Mouse (Mus musculus) liver, adult 2 months (tissue): Measurements from ENCODE around the gene Igfn1. TPM values are rescaled to one million over a fixed set of nuclear protein-coding genes. Genes with fewer than 3 reads are reported as not detected.

Experiments
- DNase-seq: peaks from one replicate; pipeline ENCODE4 v3.0.0-alpha.2; 2011; ENCODE audit warnings: low read depth, low spot score; ENCODE audit errors: extremely low read depth
- H3K27ac ChIP-seq: fragments of 200-500 bp; replicated peaks from 2 replicates; pipeline ENCODE4 v1.5.1; 2012; ENCODE audit warnings: low read depth, mild to moderate bottlenecking, control low read depth, inconsistent platforms, low read length; ENCODE audit not compliant: insufficient read depth
- H3K27me3 ChIP-seq: fragments of 200-500 bp; 2 replicates; pipeline ENCODE4 v1.6.1; 2012; ENCODE audit warnings: mild to moderate bottlenecking, moderate library complexity, low read length, inconsistent platforms; ENCODE audit not compliant: control insufficient read depth, insufficient read depth
- H3K36me3 ChIP-seq: fragments of 200-500 bp; 2 replicates; pipeline ENCODE4 v1.6.1; 2012; ENCODE audit warnings: low read length, inconsistent platforms; ENCODE audit not compliant: control insufficient read depth, insufficient read depth
- H3K4me1 ChIP-seq: fragments of 200-500 bp; 2 replicates; pipeline ENCODE4 v1.6.1; 2011; ENCODE audit warnings: low read length; ENCODE audit not compliant: control insufficient read depth, insufficient read depth
- H3K4me3 ChIP-seq: fragments of 200-500 bp; 2 replicates; pipeline ENCODE4 v1.5.1; 2011; ENCODE audit warnings: low read depth, mild to moderate bottlenecking, control low read depth, low read length, moderate library complexity; ENCODE audit not compliant: insufficient read depth
- H3K79me2 ChIP-seq: fragments of 200-500 bp; 2 replicates; pipeline ENCODE4 v1.6.1; 2012; ENCODE audit warnings: inconsistent platforms, mild to moderate bottlenecking, low read length, moderate library complexity; ENCODE audit not compliant: control insufficient read depth, insufficient read depth
- H3K9ac ChIP-seq: fragments of 200-500 bp; 2 replicates; pipeline ENCODE4 v1.6.1; 2012; ENCODE audit warnings: low read depth, mild to moderate bottlenecking, control low read depth, inconsistent platforms, low read length
- CTCF ChIP-seq: fragments of 200-500 bp; IDR thresholded peaks from 2 replicates; pipeline ENCODE4 v1.5.1; 2011; ENCODE audit warnings: low read depth, low read length, control low read depth
- POLR2A ChIP-seq: fragments of 200-500 bp; IDR thresholded peaks from 2 replicates; pipeline ENCODE4 v1.6.1; 2011; ENCODE audit warnings: low read length, control low read depth; ENCODE audit not compliant: insufficient read depth; ENCODE audit errors: extremely low read depth
- WGBS: fragments of 180-500 bp; shearing (Covaris S2); methylation state at CpG from one replicate; pipeline ENCODE4 v1.1.7; 2018; 5-methylcytosine and 5-hydroxymethylcytosine counted together
- polyA plus RNA-seq: library from polyadenylated mRNA; depleted of rRNA; stranded (reverse); fragments of >200 nt; gene quantifications from 2 replicates; pipeline ENCODE4 v1.2.3, GENCODE M21; 2012
- total RNA-seq: library from RNA; depleted of rRNA; stranded (reverse); fragments of >200 nt; gene quantifications from 2 replicates; pipeline ENCODE4 v1.2.3, GENCODE M21; 2014

Igfn1 gene
- total and polyA plus RNA-seq, 2 experiments: not detected

GRCm38 (mm10) chr1:135972576-135972975, 33.6 kb downstream of the Igfn1 start:
- H3K36me3 ChIP-seq: no peaks in the 10 kb centered on the region
- no peak overlapping the region for H3K4me3 ChIP-seq
- DNase-seq: no peak
- H3K9ac ChIP-seq: no peak overlapping the region
- H3K27me3 ChIP-seq: no peaks in the 10 kb centered on the region
- H3K79me2 ChIP-seq: no peaks in the 10 kb centered on the region
- TF ChIP-seq CTCF: no peak
- no peak for TF ChIP-seq POLR2A
- no peak overlapping the region for H3K27ac ChIP-seq
- 90% methylated on average over 3 of the region's 3 CpGs for WGBS
- no peaks in the 10 kb centered on the region for H3K4me1 ChIP-seq

GRCm38 (mm10) chr1:135970486-135970885, 35.7 kb downstream of the Igfn1 start:
- Histone ChIP-seq H3K27ac (no peak overlapping the region), H3K9ac (no peak overlapping the region), H3K27me3 (no peaks in the 10 kb centered on the region), H3K4me3 (no peak overlapping the region), H3K36me3 (no peaks in the 10 kb centered on the region), H3K79me2 (no peaks in the 10 kb centered on the region), H3K4me1 (no peaks in the 10 kb centered on the region)
- no peak for TF ChIP-seq CTCF
- no peak for TF ChIP-seq POLR2A
- DNase-seq: no peak
- WGBS: 63% methylated on average over 2 of the region's 2 CpGs

- no peaks in the 10 kb centered on the region for H3K27me3 ChIP-seq
- no peak overlapping the region for H3K9ac ChIP-seq
- no peak for TF ChIP-seq CTCF
- TF ChIP-seq POLR2A: no peak
- H3K4me3 ChIP-seq: no peak overlapping the region
- H3K4me1 ChIP-seq: no peaks in the 10 kb centered on the region
- no peaks in the 10 kb centered on the region for H3K79me2 ChIP-seq
- WGBS: 68% methylated on average over 4 of the region's 4 CpGs
- DNase-seq: no peak
- no peak overlapping the region for H3K27ac ChIP-seq
- H3K36me3 ChIP-seq: no peaks in the 10 kb centered on the region
Measured at GRCm38 (mm10) chr1:135967739-135968138, 38.4 kb downstream of the Igfn1 start.

- Histone ChIP-seq H3K4me3 (no peak overlapping the region), H3K27me3 (no peaks in the 10 kb centered on the region), H3K4me1 (no peaks in the 10 kb centered on the region), H3K36me3 (no peaks in the 10 kb centered on the region), H3K79me2 (no peaks in the 10 kb centered on the region), H3K9ac (no peak overlapping the region), H3K27ac (no peak overlapping the region)
- DNase-seq: no peak
- WGBS: 80% methylated on average over 11 of the region's 11 CpGs
- no peak for TF ChIP-seq CTCF
- TF ChIP-seq POLR2A: no peak
Measured at GRCm38 (mm10) chr1:135964561-135964960, 41.6 kb downstream of the Igfn1 start.

GRCm38 (mm10) chr1:135963177-135963576, 43.0 kb downstream of the Igfn1 start:
- 59% methylated on average over 5 of the region's 5 CpGs for whole genome bisulfite sequencing
- Histone ChIP-seq H3K79me2 (no peaks in the 10 kb centered on the region), H3K9ac (no peak overlapping the region), H3K4me1 (no peaks in the 10 kb centered on the region), H3K27me3 (no peaks in the 10 kb centered on the region), H3K27ac (no peak overlapping the region), H3K36me3 (no peaks in the 10 kb centered on the region), H3K4me3 (no peak overlapping the region)
- TF ChIP-seq POLR2A: no peak
- no peak for TF ChIP-seq CTCF
- no peak for DNase-seq

GRCm38 (mm10) chr1:135958483-135958882, 47.7 kb downstream of the Igfn1 start:
- Histone ChIP-seq H3K36me3 (no peaks in the 10 kb centered on the region), H3K4me1 (no peaks in the 10 kb centered on the region), H3K27me3 (no peaks in the 10 kb centered on the region), H3K79me2 (no peaks in the 10 kb centered on the region), H3K4me3 (no peak overlapping the region), H3K27ac (no peak overlapping the region), H3K9ac (no peak overlapping the region)
- WGBS: 40% methylated on average over 4 of the region's 4 CpGs
- TF ChIP-seq CTCF (peak; percentile 57), POLR2A (no peak)
- DNase-seq: peak; percentile 43
